ENCODE assay signal across 8 mouse cellular contexts in genomic region chr7:25284171-25284570, GRCm38 (mm10). TPM values are rescaled to one million over a fixed set of nuclear protein-coding genes. Genes with fewer than 3 reads are reported as not detected.
A peak's percentile ranks its signal among the peaks of the same experiment; 100 is the strongest.
DNase-seq lines count a peak whose midpoint lies in the region; ATAC-seq and TF ChIP-seq lines count a peak whose summit lies in the region.
"Had no signal": no experiment of that assay in that cellular context is flagged by ENCODE, and none has a peak within 500 bp of the region (broad histone marks: within the 10 kb centered on the region; RNA-seq: fewer than 3 reads in every experiment).

No protein-coding gene starts in this region.

- H3K27me3 ChIP-seq in kidney, postnatal 0 days (ENCODE audit: insufficient read depth, low read length) = no peaks in the 10 kb centered on the region
- H3K27me3 ChIP-seq in kidney, adult 2 months (replicated peaks; ENCODE audit: control insufficient read depth, insufficient read depth, low read length) = no peaks in the 10 kb centered on the region
- no peaks in the 10 kb centered on the region for H3K27me3 ChIP-seq in forebrain, embryonic 12.5 days
- H3K27me3 ChIP-seq in hindbrain, postnatal 0 days (ENCODE audit: insufficient read depth, low read length) = no peaks in the 10 kb centered on the region
- H3K27me3 ChIP-seq in midbrain, postnatal 0 days (ENCODE audit: insufficient read depth, low read length) = no peaks in the 10 kb centered on the region

- no peak for DNase-seq in kidney, postnatal 0 days (ENCODE audit: low spot score)
- DNase-seq in kidney, adult 2 months = no peak
- no peak for DNase-seq in hindbrain, postnatal 0 days (ENCODE audit: low spot score)
- no peak for DNase-seq in midbrain, postnatal 0 days (ENCODE audit: low spot score)
- DNase-seq: layer of hippocampus, postnatal 36 days had no signal

- TF ChIP-seq POLR2A in kidney, adult 2 months (IDR thresholded peaks at IDR 0.05; ENCODE audit: low read depth, low read length) = no peak

- 41% methylated on average over 2 of the region's 2 CpGs for WGBS in kidney, postnatal 0 days
- 63% methylated on average over 2 of the region's 2 CpGs for WGBS in kidney, adult 2 months
- WGBS in forebrain, embryonic 12.5 days = 75% methylated on average over 2 of the region's 2 CpGs
- WGBS in hindbrain, postnatal 0 days = 41% methylated on average over 2 of the region's 2 CpGs
- 72% methylated on average over 2 of the region's 2 CpGs for WGBS in midbrain, postnatal 0 days

- no peak overlapping the region for H3K27ac ChIP-seq in kidney, postnatal 0 days
- H3K27ac ChIP-seq in kidney, adult 2 months (ENCODE audit: insufficient read depth, low read depth, low read length) = no peak overlapping the region
- H3K27ac ChIP-seq in forebrain, embryonic 12.5 days = peak overlapping the region; percentile 100; the same call in 1 of the 2 replicates
- H3K27ac ChIP-seq in hindbrain, postnatal 0 days = peak overlapping the region; percentile 99; the same call in 1 of the 2 replicates
- 0 out of 2 replicates have a peak overlapping the region, but pooled peaks have one; percentile 3 for H3K27ac ChIP-seq in midbrain, postnatal 0 days (ENCODE audit: low read depth, low read length)

- H3K9me3 ChIP-seq in kidney, postnatal 0 days (replicated peaks; ENCODE audit: low read length) = no peaks in the 10 kb centered on the region
- H3K9me3 ChIP-seq in forebrain, embryonic 12.5 days = no peaks in the 10 kb centered on the region
- H3K9me3 ChIP-seq in hindbrain, postnatal 0 days (ENCODE audit: low read length) = no peaks in the 10 kb centered on the region
- no peaks in the 10 kb centered on the region for H3K9me3 ChIP-seq in midbrain, postnatal 0 days (ENCODE audit: low read length)

- no peak overlapping the region for H3K4me3 ChIP-seq in kidney, postnatal 0 days (replicated peaks; ENCODE audit: low read depth, low read length)
- H3K4me3 ChIP-seq in kidney, adult 2 months (ENCODE audit: insufficient read depth, low read depth, low read length) = no peak overlapping the region
- H3K4me3 ChIP-seq in forebrain, embryonic 12.5 days (replicated peaks) = peak overlapping the region; percentile 92
- H3K4me3 ChIP-seq in hindbrain, postnatal 0 days (ENCODE audit: low read length) = peak overlapping the region; percentile 82
- peak overlapping the region; percentile 75 for H3K4me3 ChIP-seq in midbrain, postnatal 0 days (ENCODE audit: low read depth, low read length)

- TF ChIP-seq CTCF in kidney, postnatal 0 days (IDR thresholded peaks at IDR 0.05; ENCODE audit: low read depth) = no peak
- TF ChIP-seq CTCF in kidney, adult 2 months (conservative IDR thresholded peaks at IDR 0.05; ENCODE audit: insufficient read depth, insufficient read length, low read depth, low read length) = no peak
- TF ChIP-seq CTCF in hindbrain, postnatal 0 days (IDR thresholded peaks at IDR 0.05; ENCODE audit: low read depth) = no peak
- TF ChIP-seq CTCF in midbrain, postnatal 0 days (IDR thresholded peaks at IDR 0.05) = no peak

- H3K4me2 ChIP-seq in kidney, postnatal 0 days (ENCODE audit: low read length) = peak overlapping the region; percentile 88
- H3K4me2 ChIP-seq in forebrain, embryonic 12.5 days = peak overlapping the region; percentile 96
- H3K4me2 ChIP-seq in hindbrain, postnatal 0 days (ENCODE audit: low read depth, low read length) = peak overlapping the region; percentile 92
- peak overlapping the region; percentile 89 for H3K4me2 ChIP-seq in midbrain, postnatal 0 days (ENCODE audit: low read depth, low read length, poor library complexity, severe bottlenecking)

- H3K4me1 ChIP-seq in kidney, postnatal 0 days (replicated peaks; ENCODE audit: insufficient read depth, low read length) = peaks cover 35% of the 10 kb centered on the region
- H3K4me1 ChIP-seq in kidney, adult 2 months (ENCODE audit: control insufficient read depth, insufficient read depth, low read length) = peaks cover 20% of the 10 kb centered on the region
- H3K4me1 ChIP-seq in forebrain, embryonic 12.5 days = peaks cover 56% of the 10 kb centered on the region
- H3K4me1 ChIP-seq in hindbrain, postnatal 0 days (ENCODE audit: insufficient read depth, low read length) = peaks cover 34% of the 10 kb centered on the region
- H3K4me1 ChIP-seq in midbrain, postnatal 0 days (ENCODE audit: insufficient read depth, low read length) = peaks cover 40% of the 10 kb centered on the region

- peaks cover 42% of the 10 kb centered on the region for H3K36me3 ChIP-seq in kidney, postnatal 0 days (ENCODE audit: insufficient read depth, low read length)
- no peaks in the 10 kb centered on the region; the same call in 1 of the 2 replicates for H3K36me3 ChIP-seq in kidney, adult 2 months (ENCODE audit: control insufficient read depth, insufficient read depth, low read length)
- peaks cover 45% of the 10 kb centered on the region for H3K36me3 ChIP-seq in forebrain, embryonic 12.5 days (replicated peaks)
- H3K36me3 ChIP-seq in hindbrain, postnatal 0 days (ENCODE audit: insufficient read depth, low read length) = peaks cover 38% of the 10 kb centered on the region
- peaks cover 44% of the 10 kb centered on the region for H3K36me3 ChIP-seq in midbrain, postnatal 0 days (ENCODE audit: insufficient read depth, low read length)

- no peak for ATAC-seq in kidney, postnatal 0 days (replicated peaks; ENCODE audit: low FRiP score, low read depth)
- ATAC-seq in forebrain, embryonic 12.5 days (ENCODE audit: low FRiP score) = no peak
- ATAC-seq in hindbrain, postnatal 0 days = no peak
- ATAC-seq in midbrain, postnatal 0 days (ENCODE audit: low FRiP score) = no peak
- no peak for ATAC-seq in granulocyte monocyte progenitor cell, adult 5-6 weeks (replicated peaks; ENCODE audit: poor library complexity, severe bottlenecking)
- ATAC-seq in megakaryocyte progenitor cell, adult 5-6 weeks (replicated peaks; ENCODE audit: poor library complexity) = no peak

- 0 out of 2 replicates have a peak overlapping the region, but pooled peaks have one; percentile 18 for H3K9ac ChIP-seq in kidney, postnatal 0 days (ENCODE audit: low read depth, low read length)
- peak overlapping the region; percentile 89 for H3K9ac ChIP-seq in forebrain, embryonic 12.5 days
- H3K9ac ChIP-seq in hindbrain, postnatal 0 days (replicated peaks; ENCODE audit: low read length) = peak overlapping the region; percentile 79; the same call in 1 of the 2 replicates
- peak overlapping the region; percentile 72; the same call in 1 of the 2 replicates for H3K9ac ChIP-seq in midbrain, postnatal 0 days (replicated peaks; ENCODE audit: low read length, poor library complexity, severe bottlenecking)

RNA-seq across cellular contexts. Expression of gene Pafah1b3, which starts 13.6 kb away (rescaled TPM):
- 144 and 152 TPM in 2 replicates for polyA plus RNA-seq in kidney, postnatal 0 days (2015; fragmentation: Nextera tagmentation; extraction: Ambion mirVana)
- polyA plus RNA-seq in kidney, adult 2 months (2012; rRNA removed) = 48.9 and 50.2 TPM in 2 replicates
- 378 and 384 TPM in 2 replicates for polyA plus RNA-seq in forebrain, embryonic 12.5 days (2016; fragmentation: Nextera tagmentation; extraction: Ambion mirVana)
- total RNA-seq in hindbrain, postnatal 0 days (2014; rRNA removed) = 534 and 592 TPM in 2 replicates
- polyA plus RNA-seq in hindbrain, postnatal 0 days (2015; fragmentation: Nextera tagmentation; extraction: Ambion mirVana) = 469 and 484 TPM in 2 replicates
- 595 and 661 TPM in 2 replicates for total RNA-seq in midbrain, postnatal 0 days (2014; rRNA removed)
- polyA plus RNA-seq in midbrain, postnatal 0 days (2015; fragmentation: Nextera tagmentation; extraction: Ambion mirVana) = 604 and 629 TPM in 2 replicates
- 17.2 and 41.6 TPM in 2 replicates for total RNA-seq in granulocyte monocyte progenitor cell, adult 5-6 weeks (2014; fragmentation: Nextera tagmentation)
- total RNA-seq in granulocyte monocyte progenitor cell, adult 5-6 weeks (2017) = 16.1 and 17.4 TPM in 2 replicates
- 10.9 and 20.0 TPM in 2 replicates for total RNA-seq in megakaryocyte progenitor cell, adult 5-6 weeks (2015)
- total RNA-seq in megakaryocyte progenitor cell, adult 5-6 weeks (2017) = 14.7 and 15.0 TPM in 2 replicates

RNA-seq across cellular contexts. Expression of gene Cic, which starts 16.7 kb away (rescaled TPM):
- 22.0 and 23.3 TPM in 2 replicates for polyA plus RNA-seq in kidney, postnatal 0 days (2015; fragmentation: Nextera tagmentation; extraction: Ambion mirVana)
- polyA plus RNA-seq in kidney, adult 2 months (2012; rRNA removed) = 41.8 and 41.9 TPM in 2 replicates
- 40.8 and 46.9 TPM in 2 replicates for polyA plus RNA-seq in forebrain, embryonic 12.5 days (2016; fragmentation: Nextera tagmentation; extraction: Ambion mirVana)
- total RNA-seq in hindbrain, postnatal 0 days (2014; rRNA removed) = 153 and 155 TPM in 2 replicates
- polyA plus RNA-seq in hindbrain, postnatal 0 days (2015; fragmentation: Nextera tagmentation; extraction: Ambion mirVana) = 28.2 and 30.6 TPM in 2 replicates
- total RNA-seq in midbrain, postnatal 0 days (2014; rRNA removed) = 145 and 146 TPM in 2 replicates
- 26.8 and 31.9 TPM in 2 replicates for polyA plus RNA-seq in midbrain, postnatal 0 days (2015; fragmentation: Nextera tagmentation; extraction: Ambion mirVana)
- total RNA-seq in granulocyte monocyte progenitor cell, adult 5-6 weeks (2014; fragmentation: Nextera tagmentation) = 130 and 136 TPM in 2 replicates
- total RNA-seq in granulocyte monocyte progenitor cell, adult 5-6 weeks (2017) = 25.1 and 31.3 TPM in 2 replicates
- total RNA-seq in megakaryocyte progenitor cell, adult 5-6 weeks (2015) = 67.4 and 67.8 TPM in 2 replicates
- 19.0 and 24.4 TPM in 2 replicates for total RNA-seq in megakaryocyte progenitor cell, adult 5-6 weeks (2017)

RNA-seq across cellular contexts. Expression of gene Prr19, which starts 17.0 kb away (rescaled TPM):
- 0.21 and 0.26 TPM in 2 replicates for polyA plus RNA-seq in kidney, postnatal 0 days (2015; fragmentation: Nextera tagmentation; extraction: Ambion mirVana)
- polyA plus RNA-seq in kidney, adult 2 months (2012; rRNA removed) = 0.08 TPM in 1 of 2 replicates, not detected in the other
- 1.3 and 1.7 TPM in 2 replicates for polyA plus RNA-seq in forebrain, embryonic 12.5 days (2016; fragmentation: Nextera tagmentation; extraction: Ambion mirVana)
- total RNA-seq in hindbrain, postnatal 0 days (2014; rRNA removed) = 0.93 and 1.4 TPM in 2 replicates
- 3.1 and 3.6 TPM in 2 replicates for polyA plus RNA-seq in hindbrain, postnatal 0 days (2015; fragmentation: Nextera tagmentation; extraction: Ambion mirVana)
- total RNA-seq in midbrain, postnatal 0 days (2014; rRNA removed) = 2.0 and 2.5 TPM in 2 replicates
- 5.7 and 7.0 TPM in 2 replicates for polyA plus RNA-seq in midbrain, postnatal 0 days (2015; fragmentation: Nextera tagmentation; extraction: Ambion mirVana)
- not detected in 2 replicates for total RNA-seq in granulocyte monocyte progenitor cell, adult 5-6 weeks (2014; fragmentation: Nextera tagmentation)
- not detected in 2 replicates for total RNA-seq in granulocyte monocyte progenitor cell, adult 5-6 weeks (2017)
- not detected in 2 replicates for total RNA-seq in megakaryocyte progenitor cell, adult 5-6 weeks (2015)
- total RNA-seq in megakaryocyte progenitor cell, adult 5-6 weeks (2017) = not detected in 2 replicates
- total RNA-seq: layer of hippocampus, postnatal 36 days had no signal

RNA-seq across cellular contexts. Expression of gene Tmem145, which starts 21.7 kb away (rescaled TPM):
- 0.23 and 0.50 TPM in 2 replicates for polyA plus RNA-seq in kidney, postnatal 0 days (2015; fragmentation: Nextera tagmentation; extraction: Ambion mirVana)
- polyA plus RNA-seq in kidney, adult 2 months (2012; rRNA removed) = 0.28 and 0.35 TPM in 2 replicates
- 11.9 and 12.1 TPM in 2 replicates for polyA plus RNA-seq in forebrain, embryonic 12.5 days (2016; fragmentation: Nextera tagmentation; extraction: Ambion mirVana)
- 56.6 and 88.3 TPM in 2 replicates for total RNA-seq in hindbrain, postnatal 0 days (2014; rRNA removed)
- 104 and 106 TPM in 2 replicates for polyA plus RNA-seq in hindbrain, postnatal 0 days (2015; fragmentation: Nextera tagmentation; extraction: Ambion mirVana)
- 105 and 106 TPM in 2 replicates for total RNA-seq in midbrain, postnatal 0 days (2014; rRNA removed)
- 131 and 143 TPM in 2 replicates for polyA plus RNA-seq in midbrain, postnatal 0 days (2015; fragmentation: Nextera tagmentation; extraction: Ambion mirVana)
- total RNA-seq in granulocyte monocyte progenitor cell, adult 5-6 weeks (2014; fragmentation: Nextera tagmentation) = not detected in 2 replicates
- not detected in 2 replicates for total RNA-seq in granulocyte monocyte progenitor cell, adult 5-6 weeks (2017)
- total RNA-seq in megakaryocyte progenitor cell, adult 5-6 weeks (2015) = not detected in 2 replicates
- not detected in 2 replicates for total RNA-seq in megakaryocyte progenitor cell, adult 5-6 weeks (2017)

RNA-seq across cellular contexts. Expression of gene Megf8, which starts 32.8 kb away (rescaled TPM):
- 8.1 and 9.6 TPM in 2 replicates for polyA plus RNA-seq in kidney, postnatal 0 days (2015; fragmentation: Nextera tagmentation; extraction: Ambion mirVana)
- 23.5 and 29.8 TPM in 2 replicates for polyA plus RNA-seq in kidney, adult 2 months (2012; rRNA removed)
- 18.5 and 18.8 TPM in 2 replicates for polyA plus RNA-seq in forebrain, embryonic 12.5 days (2016; fragmentation: Nextera tagmentation; extraction: Ambion mirVana)
- total RNA-seq in hindbrain, postnatal 0 days (2014; rRNA removed) = 104 and 105 TPM in 2 replicates
- polyA plus RNA-seq in hindbrain, postnatal 0 days (2015; fragmentation: Nextera tagmentation; extraction: Ambion mirVana) = 14.8 and 15.4 TPM in 2 replicates
- total RNA-seq in midbrain, postnatal 0 days (2014; rRNA removed) = 90.0 and 103 TPM in 2 replicates
- 15.3 and 15.6 TPM in 2 replicates for polyA plus RNA-seq in midbrain, postnatal 0 days (2015; fragmentation: Nextera tagmentation; extraction: Ambion mirVana)
- 3.1 and 5.0 TPM in 2 replicates for total RNA-seq in granulocyte monocyte progenitor cell, adult 5-6 weeks (2014; fragmentation: Nextera tagmentation)
- 3.2 and 4.0 TPM in 2 replicates for total RNA-seq in granulocyte monocyte progenitor cell, adult 5-6 weeks (2017)
- 2.2 and 2.5 TPM in 2 replicates for total RNA-seq in megakaryocyte progenitor cell, adult 5-6 weeks (2015)
- 3.5 and 3.9 TPM in 2 replicates for total RNA-seq in megakaryocyte progenitor cell, adult 5-6 weeks (2017)

Comparison
In these comparisons a context has a peak if more than half of its experiments do, and no peak if none do; other contexts are left out.
1. H3K27ac ChIP-seq: peak in forebrain, embryonic 12.5 days (single experiment), hindbrain, postnatal 0 days (single experiment) and midbrain, postnatal 0 days (single experiment); none in kidney, postnatal 0 days (single experiment) and kidney, adult 2 months (single experiment).
2. H3K4me3 ChIP-seq: peak in forebrain, embryonic 12.5 days (single experiment), hindbrain, postnatal 0 days (single experiment) and midbrain, postnatal 0 days (single experiment); none in kidney, postnatal 0 days (single experiment) and kidney, adult 2 months (single experiment).
3. H3K9ac ChIP-seq: peak in every context shown above with its lines; median percentile 89 in forebrain, embryonic 12.5 days; 79 in hindbrain, postnatal 0 days; 72 in midbrain, postnatal 0 days; 18 in kidney, postnatal 0 days.
4. Peak in every context shown above with its lines, with median percentiles within 50 percentile points of each other: H3K4me2 ChIP-seq.